Mouse (Mus musculus): Measurements from ENCODE around the gene Cd200r1.

DNA sequence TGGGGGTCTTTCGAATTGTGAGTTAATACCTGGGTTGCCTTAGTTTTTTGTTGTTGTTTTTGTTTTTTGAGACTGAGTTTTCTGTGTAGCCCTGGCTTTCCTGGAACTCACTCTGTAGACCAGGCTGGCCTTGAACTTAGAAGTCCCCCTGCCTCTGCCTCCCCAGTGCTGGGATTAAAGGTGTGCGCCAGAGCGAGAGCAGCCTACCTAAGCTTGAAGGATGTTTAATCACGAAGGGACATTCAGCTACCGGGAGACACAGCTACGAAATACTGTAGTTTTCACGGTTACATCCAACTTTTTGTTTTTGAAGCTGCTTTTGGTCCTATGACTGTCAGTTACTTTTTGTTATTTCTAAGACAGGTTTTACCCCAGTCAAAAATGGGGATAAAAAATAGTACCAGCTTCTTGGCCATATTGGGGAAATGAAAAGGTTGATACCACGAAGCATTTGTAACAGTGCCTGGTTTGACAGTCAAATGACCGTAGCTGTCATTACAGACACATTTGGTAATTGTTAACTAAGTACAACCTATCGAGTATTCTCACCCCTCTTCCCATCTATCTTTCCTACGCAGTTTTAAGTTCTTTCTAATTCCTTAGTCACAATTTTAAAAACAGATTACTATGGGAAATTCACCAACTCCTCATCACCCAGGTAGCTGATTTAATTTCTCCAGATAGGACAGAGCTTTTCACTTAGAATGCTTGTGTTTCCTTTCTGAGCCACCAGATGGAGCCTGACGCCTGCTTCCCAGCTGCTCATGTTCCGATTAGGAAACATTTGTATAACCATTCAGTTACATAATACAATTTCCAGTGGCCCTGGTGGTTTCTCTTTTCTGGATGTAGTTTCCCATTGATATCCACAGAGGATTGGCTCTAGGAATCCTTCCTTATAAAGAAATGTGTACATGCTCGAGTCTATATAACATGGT is 40.0 kb upstream of the Cd200r1 start:
- TF ChIP-seq MYOD1 (IDR thresholded peaks at IDR 0.05; ENCODE audit: control insufficient read depth in 1 of 3, insufficient read length in 2 of 3, low read depth in 2 of 3) (no peak), POLR2A (IDR thresholded peaks at IDR 0.05; ENCODE audit: insufficient read length, low read depth) (no peak), USF1 (IDR thresholded peaks at IDR 0.05; ENCODE audit: low read depth) (no peak), TCF3 (IDR thresholded peaks at IDR 0.05; ENCODE audit: insufficient read length, low read depth) (no peak), POLR2AphosphoS2 (IDR thresholded peaks at IDR 0.05; ENCODE audit: insufficient read length, low read depth) (no peak), CEBPB (IDR thresholded peaks at IDR 0.05; ENCODE audit: insufficient read depth, poor library complexity, severe bottlenecking) (0 out of 2 replicates have a peak, but pooled peaks have one; percentile 14), TCF12 (IDR thresholded peaks at IDR 0.05; ENCODE audit: insufficient read depth, poor library complexity, severe bottlenecking) (no peak)

All from myocyte (in vitro differentiated cells).